Mouse (Mus musculus) kidney, postnatal 14 days (tissue): ENCODE results near the gene Rnf207.

Experiments
- DNase-seq: peaks from one replicate; pipeline ENCODE4 v3.0.0; 2022; ENCODE audit warnings: mixed read lengths

Gene Rnf207

DNA sequence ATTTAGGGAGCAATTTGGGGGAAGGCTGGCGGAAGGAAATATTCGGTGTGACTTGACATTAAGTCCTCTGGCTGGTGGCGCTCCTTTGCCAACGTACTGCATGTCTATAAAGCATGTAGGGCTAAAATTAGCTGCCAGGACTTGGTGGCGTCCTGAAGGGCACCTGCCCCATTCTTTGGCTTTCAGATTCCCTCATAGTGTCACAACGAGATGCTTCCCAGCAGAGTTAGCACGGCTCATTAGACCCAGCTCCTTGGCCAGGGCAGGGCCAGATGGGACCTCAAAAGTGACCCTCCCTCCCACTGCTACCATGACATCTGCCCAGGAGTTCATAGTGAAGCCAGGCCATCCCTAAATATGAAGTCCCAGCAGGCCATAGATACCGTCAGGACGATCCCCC is 48.2 kb downstream of the Rnf207 start:
- DNase-seq, result no peak

DNA sequence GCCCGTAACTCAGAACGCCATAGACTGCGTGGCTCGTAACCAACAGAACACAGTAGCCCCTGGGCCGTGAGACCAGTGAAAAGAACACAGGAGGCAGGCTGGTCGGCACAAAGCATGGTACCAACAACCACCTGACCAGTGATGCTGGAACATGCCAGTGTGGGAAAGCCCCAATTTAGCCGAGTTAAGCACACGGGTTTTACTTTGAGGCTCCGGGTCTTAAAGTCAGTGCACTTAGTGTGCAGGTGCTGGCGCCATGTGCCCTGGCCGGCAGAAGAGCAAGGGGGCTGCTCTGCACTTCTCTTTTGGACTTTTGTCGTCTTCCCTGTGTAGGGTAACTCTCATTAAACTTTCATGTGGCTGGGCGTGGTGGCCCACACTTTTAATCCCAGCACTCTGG is 48.8 kb downstream of the Rnf207 start:
- DNase-seq, result no peak

DNA sequence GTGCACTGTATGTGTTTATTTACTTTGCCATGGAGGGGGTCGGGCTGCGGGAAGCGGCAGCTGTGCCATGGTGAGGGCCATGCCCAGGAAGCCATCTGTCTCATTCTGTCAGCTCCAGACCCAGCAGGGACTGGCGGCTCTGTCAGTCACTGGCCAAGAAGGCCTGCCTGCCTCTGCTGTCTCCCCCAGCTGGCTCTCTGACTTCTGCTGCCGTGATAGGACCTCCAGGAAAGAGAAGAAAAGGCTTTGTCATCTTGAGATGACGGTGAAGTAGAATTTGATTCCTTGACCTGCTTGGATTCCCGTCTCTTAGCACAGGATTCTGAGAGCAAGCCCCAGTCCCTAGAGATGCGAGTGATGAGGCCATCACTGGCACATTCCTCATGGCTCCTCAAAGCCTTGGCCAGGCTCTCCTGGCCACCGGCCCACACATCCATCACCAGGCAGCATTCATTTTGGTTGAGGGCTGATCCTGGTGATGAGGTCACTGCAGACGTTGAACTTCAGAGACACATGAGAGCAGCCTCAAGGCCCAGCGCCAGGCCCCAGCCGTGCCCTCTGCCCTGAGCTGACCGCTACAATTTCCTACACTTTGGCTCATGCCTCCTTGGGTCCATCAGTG is 50.9 kb downstream of the Rnf207 start:
- no peak for DNase-seq

DNA sequence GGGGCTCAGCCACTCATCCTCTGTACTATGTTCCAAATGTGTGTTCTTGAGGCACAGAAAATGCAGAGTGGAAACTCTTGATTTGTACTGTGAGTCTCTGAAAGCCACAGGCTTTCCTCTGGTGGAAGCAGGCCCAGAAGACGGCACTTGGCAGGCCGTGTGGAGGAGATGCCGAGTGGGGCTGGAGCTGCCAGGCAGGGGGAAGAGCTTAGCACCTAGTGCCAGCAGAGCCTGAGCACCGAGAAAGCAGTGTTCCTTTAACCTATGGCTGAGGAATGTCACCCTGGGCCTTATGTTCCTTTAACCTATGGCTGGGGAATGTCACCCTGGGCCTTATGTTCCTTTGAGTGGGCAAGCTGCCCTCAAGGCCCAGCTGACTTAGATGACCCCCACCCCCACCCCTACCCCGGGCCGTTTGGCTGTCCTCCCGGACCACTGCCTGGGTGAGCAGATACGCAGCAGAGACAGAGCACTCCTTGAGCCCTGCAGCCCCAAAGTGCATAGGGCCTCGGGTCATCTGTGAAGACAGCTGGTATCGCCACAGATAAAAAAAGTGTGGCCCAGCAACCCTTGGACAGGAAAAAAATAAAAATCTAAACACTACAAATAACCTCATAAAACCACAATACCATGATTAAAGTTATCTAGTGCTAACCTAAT is 52.4 kb downstream of the Rnf207 start:
- no peak for DNase-seq

DNA sequence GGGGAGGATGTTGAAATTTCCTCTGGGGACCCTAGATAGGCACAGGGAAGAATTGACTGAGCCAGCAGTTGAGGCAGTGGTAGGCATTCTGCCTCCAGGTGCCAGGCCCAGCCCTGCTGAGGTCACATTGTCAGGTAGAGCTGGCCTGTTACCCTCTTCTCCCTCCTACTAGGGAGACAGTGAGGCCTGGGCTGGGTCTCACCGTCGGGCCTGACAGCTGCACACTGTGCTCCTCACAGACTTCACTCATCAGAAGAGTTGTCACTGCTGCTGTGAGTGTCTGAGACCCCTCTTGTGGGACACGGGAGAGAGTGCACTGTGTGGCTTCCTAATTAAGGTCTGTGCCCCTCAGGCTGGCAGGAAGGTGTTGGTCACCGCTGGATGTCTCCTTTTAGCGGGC is 53.0 kb downstream of the Rnf207 start:
- DNase-seq, result no peak

DNA sequence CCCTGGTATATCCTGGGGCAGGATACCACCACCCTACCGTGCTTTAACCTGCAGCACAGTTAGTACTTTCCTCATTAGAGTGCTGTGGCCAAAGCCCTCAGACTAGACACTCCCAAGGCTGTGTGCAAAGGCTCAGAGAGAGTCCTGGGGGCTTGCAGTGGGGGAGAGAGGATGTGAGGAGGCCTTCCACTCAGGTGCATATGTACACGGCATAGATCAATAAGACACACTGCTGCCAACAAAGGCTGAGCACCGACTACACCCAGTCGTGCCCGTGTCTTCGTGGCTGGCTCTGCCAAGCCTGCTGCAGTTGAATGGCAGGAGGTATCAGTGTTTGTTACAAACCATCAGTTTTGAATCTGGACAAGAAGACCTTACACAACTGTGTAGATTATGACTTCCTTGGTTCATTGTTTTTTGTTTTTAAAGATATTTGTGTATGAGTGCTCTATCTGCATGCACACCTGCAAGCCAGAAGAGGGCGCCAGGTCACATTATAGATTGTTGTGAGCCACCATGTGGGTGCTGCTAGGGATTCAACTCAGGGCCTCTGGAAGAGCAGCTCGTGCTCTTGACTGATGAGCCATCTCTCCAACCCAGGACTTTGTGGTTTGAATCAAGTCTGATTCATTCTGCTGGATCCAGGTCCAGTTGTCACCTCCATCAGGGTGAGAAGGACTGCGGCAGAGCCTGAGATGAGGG is 53.8 kb downstream of the Rnf207 start:
- DNase-seq, result no peak

DNA sequence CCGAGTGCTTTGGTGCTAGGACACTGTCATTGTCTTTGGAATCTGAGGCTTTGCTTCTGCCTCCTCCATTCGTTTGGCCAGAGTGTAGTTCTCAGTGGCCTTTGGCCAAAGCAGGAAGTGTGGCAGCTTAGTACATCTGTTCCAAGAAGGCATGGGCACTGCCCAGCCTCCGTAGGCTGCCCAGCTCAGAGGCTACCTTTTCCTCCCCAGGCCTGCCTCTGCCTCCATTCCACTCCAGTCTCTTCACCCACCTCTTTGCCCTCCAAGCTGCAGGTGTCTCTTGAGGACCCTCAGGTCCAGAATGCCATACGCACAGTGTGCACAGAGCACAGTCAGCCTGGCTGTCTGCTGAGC is 54.6 kb downstream of the Rnf207 start:
- DNase-seq, result no peak

DNA sequence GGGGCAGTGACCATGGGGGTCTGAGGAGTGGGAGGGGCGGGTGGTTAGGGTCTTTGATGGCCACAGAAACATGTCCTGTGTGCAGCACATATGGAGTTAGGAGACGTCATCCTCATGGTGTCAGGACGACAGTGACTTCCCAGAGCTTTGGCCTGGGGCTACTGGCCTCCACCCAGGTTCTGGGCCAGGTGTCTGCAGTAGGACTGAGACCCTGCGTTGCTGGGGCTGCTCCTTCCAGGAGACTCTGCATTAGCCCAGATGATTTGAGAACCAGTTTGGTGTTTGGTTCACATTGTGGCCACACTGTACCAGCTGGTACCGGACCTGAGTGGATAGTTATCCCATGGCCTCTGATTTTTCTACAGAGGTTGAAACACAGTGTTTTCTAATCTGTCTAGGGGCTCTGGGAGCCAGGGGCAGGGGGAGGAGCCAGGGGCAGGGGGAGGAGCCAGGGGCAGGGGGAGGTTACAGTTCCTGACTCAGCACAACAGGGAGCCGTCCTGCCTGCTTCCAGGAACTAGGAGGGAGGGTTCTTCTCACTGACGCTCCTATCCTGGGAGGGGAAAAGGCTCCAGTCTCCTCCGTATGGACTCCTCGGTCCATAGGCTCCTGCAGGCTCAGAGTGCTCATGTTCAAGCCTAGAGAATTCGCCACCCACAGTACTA is 55.1 kb downstream of the Rnf207 start:
- DNase-seq, result peak; percentile 45

DNA sequence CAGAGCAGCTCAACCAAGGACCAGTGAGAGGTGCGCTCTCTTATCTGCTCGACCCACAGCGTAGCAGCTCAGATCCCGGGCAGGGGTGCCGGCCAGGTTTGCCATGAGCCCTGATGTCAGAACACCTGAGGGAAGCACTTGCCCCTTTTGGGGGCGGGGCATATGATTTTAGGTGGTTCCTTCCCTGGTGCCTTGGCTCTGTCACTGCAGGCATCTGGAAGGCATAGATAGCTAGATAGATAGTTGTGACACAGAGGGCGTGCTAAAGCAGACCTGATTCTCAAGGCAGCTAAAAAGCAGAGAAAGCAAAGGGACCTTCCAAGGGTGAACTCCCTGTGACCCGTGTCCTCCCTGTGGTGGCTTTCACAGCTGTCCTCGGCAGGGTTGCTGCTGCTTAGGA is 55.7 kb downstream of the Rnf207 start:
- DNase-seq, result no peak

DNA sequence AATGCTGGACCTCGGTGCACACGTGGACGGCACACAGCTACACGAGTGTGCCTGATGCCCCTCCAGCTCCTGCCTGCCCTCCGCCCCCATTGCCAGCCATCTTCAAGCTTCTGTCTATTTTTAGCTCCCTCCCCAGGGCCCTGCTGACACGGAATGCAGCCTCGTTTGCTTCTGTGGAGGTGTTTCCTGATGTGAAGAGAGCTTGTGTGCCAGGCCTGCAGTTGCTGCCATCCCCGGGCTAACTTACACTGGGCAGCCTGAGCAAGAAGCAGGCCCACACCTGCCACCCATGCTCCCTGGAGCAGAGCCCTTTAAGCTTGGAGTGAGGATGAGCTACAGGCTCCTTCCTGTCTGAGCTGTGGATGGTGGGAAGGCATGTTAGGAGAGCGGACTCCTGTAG is 56.6 kb downstream of the Rnf207 start:
- no peak for DNase-seq

DNA sequence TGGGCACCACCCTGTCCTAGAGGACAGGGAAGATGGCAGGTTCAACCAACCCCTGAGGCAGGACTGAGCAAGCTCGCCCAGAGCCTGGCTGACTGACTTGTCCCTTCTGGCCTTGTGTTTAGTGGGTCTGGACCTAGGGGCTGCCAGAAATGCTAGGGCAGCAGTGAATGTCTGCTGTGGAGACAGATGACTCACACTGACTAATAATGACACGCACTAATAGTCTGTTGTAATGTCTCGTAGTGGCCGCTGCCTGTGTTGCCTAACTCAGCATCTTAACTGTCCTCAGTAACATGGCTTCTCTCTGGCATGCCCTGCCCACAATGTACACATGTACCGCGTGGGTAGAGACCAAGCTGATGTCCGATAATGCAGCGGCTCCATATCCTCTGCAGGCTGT is 58.3 kb downstream of the Rnf207 start:
- no peak for DNase-seq

DNA sequence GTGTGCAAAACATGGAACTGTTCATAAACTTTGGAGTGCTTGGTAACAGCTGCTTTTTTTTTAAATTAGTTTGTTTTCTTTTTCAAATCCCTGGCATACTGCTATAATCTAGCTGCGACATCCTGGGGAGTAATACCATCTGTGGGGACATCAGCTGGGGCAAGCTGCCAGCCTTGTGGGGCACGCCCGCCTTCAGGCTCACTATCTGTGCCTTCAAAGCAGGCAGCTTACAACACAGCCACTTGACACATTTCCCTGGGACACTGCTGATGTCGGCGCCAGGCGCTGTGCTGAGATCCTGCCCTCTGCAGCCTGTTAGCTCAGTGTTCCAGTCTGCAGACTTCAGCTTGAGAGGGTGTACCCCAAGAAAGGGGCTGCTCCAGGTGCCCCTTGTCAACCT is 61.7 kb downstream of the Rnf207 start:
- peak; percentile 24 for DNase-seq
